Mouse (Mus musculus) kidney, postnatal 0 days (tissue): ENCODE measurements at regions not wholly inside any gene's neighbourhood (a gene's known extent, or its start where the extent isn't known, plus 50 kb on each side); places are given as distances from the start of the nearest gene placed in this dataset.

Experiments used
- ATAC-seq: fragments of 200-750 bp; cut with Nextera tagmentation; replicated peaks from 2 replicates; pipeline ENCODE4 v1.8.0; 2017; ENCODE audit warnings: low read depth, moderate number of reproducible peaks, moderate TSS enrichment, moderate library complexity; ENCODE audit not compliant: low FRiP score
- DNase-seq: peaks from one replicate; pipeline ENCODE4 v3.0.0-alpha.2; 2016; ENCODE audit warnings: low spot score
- H3K27ac ChIP-seq: fragments of 300-500 bp; sonication (generic); 2 replicates; pipeline ENCODE4 v1.5.1; 2014; ENCODE audit warnings: mild to moderate bottlenecking
- H3K27me3 ChIP-seq: fragments of 300-500 bp; sonication (generic); 2 replicates; pipeline ENCODE4 v1.6.1; 2014; ENCODE audit warnings: low read length, mixed read lengths; ENCODE audit not compliant: insufficient read depth
- H3K36me3 ChIP-seq: fragments of 300-500 bp; sonication (generic); 2 replicates; pipeline ENCODE4 v1.6.1; 2014; ENCODE audit warnings: low read length, mixed read lengths; ENCODE audit not compliant: insufficient read depth
- H3K4me1 ChIP-seq: fragments of 300-500 bp; sonication (generic); replicated peaks from 2 replicates; pipeline ENCODE4 v1.6.1; 2014; ENCODE audit warnings: antibody characterized with exemption, low read length, mixed read lengths; ENCODE audit not compliant: insufficient read depth
- H3K4me2 ChIP-seq: fragments of 300-500 bp; sonication (generic); 2 replicates; pipeline ENCODE4 v1.6.1; 2014; ENCODE audit warnings: mild to moderate bottlenecking, low read length, moderate library complexity, mixed read lengths
- H3K4me3 ChIP-seq: fragments of 300-500 bp; sonication (generic); replicated peaks from 2 replicates; pipeline ENCODE4 v1.5.1; 2014; ENCODE audit warnings: low read depth, low read length
- H3K9ac ChIP-seq: fragments of 300-500 bp; sonication (generic); 2 replicates; pipeline ENCODE4 v1.6.1; 2014; ENCODE audit warnings: low read depth, low read length
- H3K9me3 ChIP-seq: fragments of 300-500 bp; sonication (generic); replicated peaks from 2 replicates; pipeline ENCODE4 v1.6.1; 2016; ENCODE audit warnings: low read length, inconsistent platforms, mixed read lengths
- CTCF ChIP-seq: IDR thresholded peaks from 2 replicates; pipeline ENCODE4 v1.5.1; 2016; ENCODE audit warnings: antibody characterized with exemption, low read depth, mild to moderate bottlenecking, moderate library complexity
- WGBS: fragments of 180-500 bp; shearing (Covaris S2); extraction: QIAGEN DNeasy Blood & Tissue Kit; methylation state at CpG from one replicate; pipeline ENCODE4 v1.1.7; 2014; 5-methylcytosine and 5-hydroxymethylcytosine counted together

DNA sequence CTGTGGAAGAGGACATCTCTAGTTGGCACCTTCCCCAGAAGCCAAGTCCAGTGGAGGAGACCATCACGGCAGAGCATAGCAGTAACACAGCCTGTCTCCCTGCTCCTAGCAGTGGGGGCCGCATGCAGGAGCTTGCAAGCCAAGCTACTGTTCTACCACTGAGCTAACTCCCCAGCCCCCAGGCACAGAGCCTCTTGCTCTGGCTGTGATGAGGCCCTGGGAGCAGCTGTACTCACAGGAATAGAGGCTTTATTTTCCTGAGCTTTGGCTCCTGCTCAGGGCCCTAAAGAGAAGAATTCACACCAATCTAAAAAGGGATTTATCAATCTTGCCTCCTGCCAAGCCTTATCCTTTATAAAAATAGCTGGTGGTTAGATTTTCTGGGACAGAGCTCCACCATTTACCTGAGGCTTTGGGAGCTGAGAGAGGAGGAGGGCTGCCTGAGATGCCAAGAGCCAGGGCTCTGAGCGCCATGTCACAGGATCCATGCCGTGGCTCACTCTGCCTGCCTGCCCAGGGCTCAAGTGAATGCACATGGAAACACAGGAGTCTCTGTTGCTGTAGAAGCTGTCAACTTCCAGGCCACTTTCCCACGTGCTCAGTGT, 222.7 kb upstream of the Tcerg1l start:
- Histone ChIP-seq H3K9ac (no peak overlapping the region), H3K4me3 (no peak overlapping the region), H3K27me3 (no peaks in the 10 kb centered on the region), H3K4me2 (no peak overlapping the region), H3K4me1 (no peaks in the 10 kb centered on the region), H3K9me3 (no peaks in the 10 kb centered on the region), H3K36me3 (no peaks in the 10 kb centered on the region), H3K27ac (no peak overlapping the region)
- no peak for ATAC-seq
- no peak for TF ChIP-seq CTCF
- WGBS, result 62% methylated on average over 5 of the region's 5 CpGs
- DNase-seq, result no peak

DNA sequence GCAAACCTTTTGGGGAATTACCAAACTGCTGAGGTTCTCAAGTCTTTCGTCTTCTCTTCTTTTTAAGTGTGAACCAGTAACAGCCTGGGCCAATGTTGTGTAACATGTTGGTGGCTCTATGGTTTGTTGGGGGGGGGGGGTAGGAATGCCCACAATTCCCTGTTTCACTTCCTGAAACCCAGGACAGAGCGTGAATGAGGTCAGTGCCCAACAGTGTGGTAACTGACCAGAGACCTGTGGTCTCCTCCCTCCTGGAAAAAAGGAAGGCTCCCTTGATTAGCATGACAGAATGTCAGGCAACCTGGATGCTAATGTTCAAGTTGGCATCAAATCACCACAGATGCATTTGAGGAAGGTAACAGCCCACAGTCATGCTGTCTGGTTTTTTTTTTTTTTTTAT, 218.9 kb upstream of the Tcerg1l start:
- no peaks in the 10 kb centered on the region for H3K4me1 ChIP-seq
- no peak overlapping the region for H3K27ac ChIP-seq
- no peak overlapping the region for H3K9ac ChIP-seq
- H3K27me3 ChIP-seq, result no peaks in the 10 kb centered on the region
- no peak for TF ChIP-seq CTCF
- 83% methylated on average over 2 of the region's 2 CpGs for WGBS
- DNase-seq, result no peak
- no peak overlapping the region for H3K4me3 ChIP-seq
- H3K36me3 ChIP-seq, result no peaks in the 10 kb centered on the region
- H3K9me3 ChIP-seq, result no peaks in the 10 kb centered on the region
- no peak for ATAC-seq
- H3K4me2 ChIP-seq, result no peak overlapping the region

DNA sequence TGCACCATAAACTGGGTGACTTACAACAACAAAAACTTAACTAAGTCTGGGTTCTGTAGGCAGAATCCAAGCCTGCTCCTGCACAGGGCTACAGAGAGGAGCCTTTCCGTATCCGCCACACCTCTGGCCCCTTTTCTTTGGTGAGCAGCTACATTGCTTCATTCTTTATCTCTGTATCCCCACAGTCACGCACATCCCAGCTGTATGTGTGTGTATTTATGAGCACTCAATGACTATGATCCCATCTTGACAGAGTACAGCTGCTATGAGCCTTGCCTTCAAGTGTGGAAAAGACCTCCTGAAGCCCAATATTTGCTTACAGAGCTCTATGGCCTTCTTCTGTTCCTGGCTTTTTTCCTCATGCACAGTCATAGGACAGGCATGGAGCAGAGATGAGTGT, 212.1 kb upstream of the Tcerg1l start:
- Histone ChIP-seq H3K4me3 (no peak overlapping the region), H3K4me2 (no peak overlapping the region), H3K27ac (no peak overlapping the region), H3K4me1 (no peaks in the 10 kb centered on the region), H3K9ac (no peak overlapping the region), H3K27me3 (no peaks in the 10 kb centered on the region), H3K9me3 (no peaks in the 10 kb centered on the region), H3K36me3 (no peaks in the 10 kb centered on the region)
- TF ChIP-seq CTCF, result no peak
- 66% methylated on average over 3 of the region's 3 CpGs for WGBS
- DNase-seq, result peak; percentile 63
- no peak for ATAC-seq

DNA sequence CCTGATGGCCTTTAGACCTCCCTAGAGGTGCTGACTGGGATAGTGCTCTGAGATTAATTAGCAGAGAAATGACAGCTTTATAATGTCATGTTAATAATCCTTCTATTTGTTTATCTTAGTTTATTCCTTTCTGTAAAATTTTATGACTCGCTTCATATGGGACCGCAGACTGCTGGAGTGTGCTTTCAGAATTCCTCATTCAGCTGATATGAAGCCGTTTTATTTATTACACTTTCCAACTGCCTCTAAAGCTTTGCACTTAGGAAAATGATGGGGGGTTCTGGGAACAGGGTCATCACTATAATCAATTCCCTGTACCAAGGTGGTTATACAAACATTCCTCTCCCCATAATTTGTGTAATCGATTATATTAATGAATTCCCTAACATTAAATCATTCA, 211.6 kb upstream of the Tcerg1l start:
- H3K9me3 ChIP-seq, result no peaks in the 10 kb centered on the region
- no peak for TF ChIP-seq CTCF
- ATAC-seq, result no peak
- peak; percentile 55 for DNase-seq
- H3K9ac ChIP-seq, result no peak overlapping the region
- no peak overlapping the region for H3K4me2 ChIP-seq
- no peaks in the 10 kb centered on the region for H3K36me3 ChIP-seq
- no peaks in the 10 kb centered on the region for H3K4me1 ChIP-seq
- WGBS, result 56% methylated on average over 4 of the region's 4 CpGs
- no peak overlapping the region for H3K4me3 ChIP-seq
- no peak overlapping the region for H3K27ac ChIP-seq
- H3K27me3 ChIP-seq, result no peaks in the 10 kb centered on the region

DNA sequence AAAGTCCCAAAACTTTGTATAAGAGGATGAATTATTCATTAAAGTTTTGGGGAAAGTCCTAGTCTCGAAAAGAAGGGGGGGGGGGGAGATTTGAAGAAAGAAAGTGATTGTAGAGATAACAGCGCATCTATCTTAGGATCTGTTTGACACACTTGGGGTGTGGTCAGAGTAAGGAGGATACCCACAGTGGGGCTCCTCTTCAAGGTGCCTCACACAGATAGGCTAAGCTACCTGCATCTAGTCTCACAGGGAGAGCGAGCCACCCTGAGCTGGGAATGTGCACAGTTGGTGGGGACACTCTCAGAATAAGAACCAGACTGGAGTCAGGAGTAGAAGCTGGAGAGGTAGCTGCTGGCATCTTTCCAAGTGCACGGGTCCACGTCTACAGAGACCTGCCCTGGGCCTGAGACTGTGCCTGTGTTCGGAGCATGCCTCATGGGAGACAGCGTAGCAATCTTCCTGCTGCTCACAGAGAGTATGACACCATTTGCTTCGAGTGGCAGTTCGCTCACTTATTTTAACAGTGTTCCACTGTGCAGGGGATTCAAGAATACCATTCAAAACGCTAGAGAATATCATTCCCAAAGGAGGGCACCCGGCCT, 208.9 kb upstream of the Tcerg1l start:
- WGBS, result 69% methylated on average over 11 of the region's 11 CpGs
- H3K27me3 ChIP-seq, result no peaks in the 10 kb centered on the region

DNA sequence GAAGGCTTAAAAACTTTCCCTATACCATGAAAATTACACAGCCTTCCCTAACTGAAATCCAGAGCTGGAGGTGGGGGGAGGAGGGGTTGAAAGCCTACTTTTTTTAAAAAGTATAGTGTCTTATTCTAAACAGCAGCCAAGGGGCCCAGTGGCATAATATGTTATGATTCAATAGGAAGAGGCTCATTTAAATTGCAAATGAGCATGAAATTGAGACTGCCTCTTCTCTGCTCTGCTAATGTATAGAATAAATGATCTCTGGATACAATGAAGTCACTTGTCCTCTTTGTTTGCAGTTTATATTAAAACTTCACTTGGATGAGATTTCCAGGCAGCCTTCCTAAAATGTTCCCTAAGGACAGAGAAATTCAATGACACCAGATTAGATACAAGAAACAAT, 208.4 kb upstream of the Tcerg1l start:
- Histone ChIP-seq H3K9me3 (no peaks in the 10 kb centered on the region), H3K27ac (no peak overlapping the region), H3K27me3 (no peaks in the 10 kb centered on the region), H3K36me3 (no peaks in the 10 kb centered on the region), H3K4me1 (no peaks in the 10 kb centered on the region), H3K9ac (no peak overlapping the region), H3K4me3 (no peak overlapping the region), H3K4me2 (no peak overlapping the region)
- ATAC-seq, result no peak
- no peak for DNase-seq
- no peak for TF ChIP-seq CTCF

More for the DNA sequence above, 208.9 kb upstream of the Tcerg1l start:
- H3K27ac ChIP-seq, result no peak overlapping the region
- H3K9ac ChIP-seq, result no peak overlapping the region
- DNase-seq (no peak), ATAC-seq (no peak)
- no peaks in the 10 kb centered on the region for H3K9me3 ChIP-seq
- H3K36me3 ChIP-seq, result no peaks in the 10 kb centered on the region
- TF ChIP-seq CTCF, result no peak
- no peaks in the 10 kb centered on the region for H3K4me1 ChIP-seq
- no peak overlapping the region for H3K4me2 ChIP-seq
- H3K4me3 ChIP-seq, result no peak overlapping the region

DNA sequence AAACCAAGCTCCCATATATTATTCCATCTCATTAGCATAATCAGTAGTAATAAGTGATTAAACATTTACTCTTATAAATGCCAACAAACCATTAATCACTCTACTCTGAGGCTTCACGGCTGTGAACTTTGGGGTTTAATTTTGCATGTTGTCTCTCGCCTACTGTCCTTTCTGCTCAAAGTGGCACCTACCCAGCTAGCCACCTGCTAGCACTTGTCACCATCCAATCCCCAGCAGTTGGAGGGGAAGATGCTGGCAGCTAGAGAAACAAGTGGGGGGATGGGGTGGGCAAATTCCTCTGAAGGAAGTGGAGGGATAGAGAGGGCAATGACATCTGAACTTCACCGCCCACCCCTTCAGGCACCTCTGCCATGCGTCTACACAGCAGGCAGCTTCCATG, 204.2 kb upstream of the Tcerg1l start:
- Histone ChIP-seq H3K4me1 (no peaks in the 10 kb centered on the region), H3K9ac (no peak overlapping the region), H3K4me3 (no peak overlapping the region), H3K27ac (no peak overlapping the region), H3K27me3 (no peaks in the 10 kb centered on the region), H3K36me3 (no peaks in the 10 kb centered on the region), H3K4me2 (no peak overlapping the region), H3K9me3 (no peaks in the 10 kb centered on the region)
- 49% methylated on average over 4 of the region's 4 CpGs for WGBS
- no peak for DNase-seq
- TF ChIP-seq CTCF, result no peak
- ATAC-seq, result no peak
